Mouse (Mus musculus) heart, adult 9 months (tissue): ENCODE measurements at regions not wholly inside any gene's neighbourhood (a gene's known extent, or its start where the extent isn't known, plus 50 kb on each side); places are given as distances from the start of the nearest gene placed in this dataset.

ENCODE experiments used
- DNase-seq, 2 experiments: peaks; one replicate each; pipeline ENCODE4 v3.0.0; 2022; ENCODE audit warnings: low spot score in 2 of 2

DNA sequence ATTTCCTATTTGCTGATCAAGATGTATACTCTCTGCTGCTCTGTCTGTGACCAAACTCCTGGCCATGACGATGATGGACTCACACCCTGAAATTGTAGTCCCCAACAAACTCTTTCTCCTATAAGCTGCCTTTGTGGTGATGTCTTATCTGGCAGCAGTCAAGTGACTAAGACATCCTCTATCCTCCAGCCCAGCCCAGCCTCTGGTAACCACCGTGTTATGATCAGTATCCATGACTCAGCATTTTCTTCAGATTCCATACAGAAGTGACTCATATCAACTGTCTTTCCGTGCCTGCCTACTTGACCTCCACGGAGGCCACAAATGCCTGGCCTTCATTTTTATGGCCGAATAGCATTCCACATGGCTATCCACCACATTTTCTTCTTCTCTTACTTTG lies 124.5 kb upstream of the Sox2 start:
- DNase-seq: no peak

DNA sequence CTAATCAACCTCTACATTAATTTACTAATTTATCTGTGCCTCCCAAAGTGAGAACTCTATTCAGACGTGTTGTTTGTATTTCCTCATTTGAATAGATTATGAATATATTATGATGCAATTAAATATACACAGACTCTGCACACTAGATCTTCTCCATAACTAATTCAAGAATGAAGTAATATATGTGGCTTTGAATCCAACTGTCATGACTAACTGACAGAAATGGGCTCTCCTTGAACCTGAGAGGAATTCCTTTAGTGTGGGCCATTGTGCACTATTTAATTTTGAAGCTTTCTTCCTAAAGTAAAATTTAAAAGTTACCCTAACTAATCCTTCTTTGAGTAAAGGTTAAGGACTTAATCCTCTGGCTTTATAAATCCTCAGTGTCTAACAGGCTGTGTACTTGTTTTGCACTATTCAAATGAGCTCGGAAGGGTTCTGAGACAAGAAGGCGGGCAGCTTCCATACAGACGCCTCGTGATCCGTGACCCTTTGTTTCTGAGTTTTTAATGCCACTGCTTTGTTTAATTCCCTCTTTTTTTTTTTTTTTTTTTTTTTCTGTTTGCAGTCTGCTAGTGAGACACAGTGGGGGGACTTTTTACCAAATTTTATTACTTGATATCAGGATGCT lies 128.0 kb upstream of the Sox2 start:
- DNase-seq: no peak

DNA sequence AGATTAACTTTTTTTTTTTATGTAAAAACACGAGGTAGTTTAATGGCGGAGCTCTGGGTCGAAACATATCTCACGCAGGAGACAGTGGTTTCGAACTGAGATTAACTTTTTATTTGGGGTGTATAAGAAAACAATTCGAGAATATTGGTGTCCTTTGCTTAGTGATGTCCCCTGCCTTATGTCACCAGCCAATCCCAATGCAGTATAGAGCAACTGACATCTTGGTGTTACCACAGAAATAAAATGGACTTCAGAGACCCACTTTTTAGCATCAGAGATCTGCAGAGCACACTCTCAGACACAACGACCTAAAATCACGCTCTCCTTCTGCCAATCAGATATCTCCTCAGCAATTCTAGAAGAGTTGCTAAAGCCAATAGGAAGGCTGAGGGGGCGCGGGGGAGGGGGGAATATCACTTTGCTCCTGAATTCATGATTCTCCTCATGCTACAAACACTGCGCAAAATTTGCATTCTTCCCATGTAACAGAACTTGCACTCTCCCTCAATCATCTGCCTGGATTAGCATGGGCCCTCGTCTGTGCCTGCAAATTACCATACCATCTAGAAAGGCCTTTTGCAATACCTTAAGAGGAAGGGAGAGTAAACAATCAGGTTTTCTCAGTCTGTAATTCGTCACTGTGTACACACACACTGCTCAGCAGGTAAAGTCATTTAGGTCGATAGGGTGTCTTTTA lies 128.7 kb upstream of the Sox2 start:
- no peak for DNase-seq

DNA sequence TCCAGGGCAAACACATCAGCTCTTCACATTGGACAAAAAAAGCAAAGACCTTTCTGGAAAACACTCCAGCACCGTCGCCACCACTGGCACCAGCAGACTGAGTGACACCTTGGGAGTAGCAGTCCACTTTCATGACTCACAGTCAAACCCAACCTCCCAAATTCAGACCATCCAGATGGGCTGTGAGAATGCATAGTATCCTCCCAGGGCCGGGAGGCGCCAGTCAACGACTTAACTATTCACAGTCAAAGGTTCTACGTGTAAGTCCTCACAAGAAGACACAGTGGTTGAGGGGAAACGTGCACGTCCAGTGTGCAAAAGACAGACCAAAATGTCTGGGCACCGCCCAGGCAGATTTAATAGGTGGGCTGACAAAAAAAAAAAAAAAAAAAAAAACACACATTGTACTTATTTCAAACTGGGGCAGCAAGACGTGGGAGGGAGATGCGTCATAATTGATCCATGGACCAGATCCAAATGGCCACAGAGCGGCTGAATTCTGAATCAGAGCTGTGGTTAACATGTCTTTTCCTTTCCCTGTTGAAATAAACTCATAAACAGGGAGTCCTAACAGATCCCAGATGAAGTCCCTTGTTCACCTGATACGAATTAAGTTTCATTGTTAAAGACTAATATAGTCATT lies 137.6 kb upstream of the Sox2 start:
- DNase-seq: no peak

DNA sequence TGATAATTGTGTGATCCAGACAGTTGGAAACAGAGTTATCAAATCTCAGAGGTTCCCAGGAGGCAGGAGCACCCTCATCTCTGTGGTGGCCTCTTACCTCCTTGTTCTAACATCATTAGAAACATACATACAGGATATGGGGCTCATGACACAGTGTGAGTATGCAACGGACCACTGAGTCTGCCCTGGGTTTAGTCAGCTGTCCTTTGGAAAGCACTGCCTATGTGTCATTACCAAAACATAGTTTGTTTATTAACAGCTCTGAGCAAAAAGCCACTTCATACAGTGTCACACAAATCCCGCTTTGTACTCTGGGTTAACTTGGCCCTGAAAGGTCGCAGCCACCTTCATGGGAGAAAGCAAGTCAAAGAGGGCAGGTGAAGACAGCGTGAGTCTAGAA lies 139.5 kb upstream of the Sox2 start:
- DNase-seq: no peak

DNA sequence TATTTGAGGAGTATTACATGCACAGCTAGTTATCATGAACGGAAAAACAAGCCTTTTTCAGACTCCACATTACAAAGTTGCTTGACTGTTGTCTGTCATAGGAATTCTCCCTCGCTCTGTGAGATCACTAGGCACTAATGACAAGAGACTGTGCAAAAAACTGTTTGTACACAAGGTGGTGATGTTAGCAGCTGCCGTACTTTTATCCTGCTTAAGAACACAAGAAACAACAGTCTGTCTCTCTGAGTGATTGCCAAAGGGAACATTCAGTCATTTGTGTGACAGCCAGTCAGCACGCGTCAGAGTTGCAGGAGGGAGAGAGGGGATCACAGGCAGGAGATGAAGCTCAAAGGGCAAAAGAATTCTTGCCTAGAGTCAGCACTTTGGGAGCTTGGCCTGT lies 141.0 kb upstream of the Sox2 start:
- no peak for DNase-seq

DNA sequence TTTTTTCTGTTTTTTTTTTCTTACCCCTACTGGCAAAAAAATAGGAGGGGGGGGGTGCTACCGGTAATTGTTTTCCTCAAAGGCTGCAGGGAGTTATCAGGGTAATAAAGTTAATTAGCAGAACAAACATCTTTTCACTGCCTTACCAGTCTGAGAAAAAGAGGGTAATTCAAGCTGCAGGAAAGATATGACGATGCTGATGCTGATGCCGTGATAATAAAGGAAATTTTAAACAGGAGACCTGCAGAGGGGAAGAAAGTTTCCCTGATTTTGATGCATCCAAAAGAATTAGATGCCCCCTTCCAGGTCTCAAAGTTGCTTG lies 145.7 kb upstream of the Sox2 start:
- no peak for DNase-seq

DNA sequence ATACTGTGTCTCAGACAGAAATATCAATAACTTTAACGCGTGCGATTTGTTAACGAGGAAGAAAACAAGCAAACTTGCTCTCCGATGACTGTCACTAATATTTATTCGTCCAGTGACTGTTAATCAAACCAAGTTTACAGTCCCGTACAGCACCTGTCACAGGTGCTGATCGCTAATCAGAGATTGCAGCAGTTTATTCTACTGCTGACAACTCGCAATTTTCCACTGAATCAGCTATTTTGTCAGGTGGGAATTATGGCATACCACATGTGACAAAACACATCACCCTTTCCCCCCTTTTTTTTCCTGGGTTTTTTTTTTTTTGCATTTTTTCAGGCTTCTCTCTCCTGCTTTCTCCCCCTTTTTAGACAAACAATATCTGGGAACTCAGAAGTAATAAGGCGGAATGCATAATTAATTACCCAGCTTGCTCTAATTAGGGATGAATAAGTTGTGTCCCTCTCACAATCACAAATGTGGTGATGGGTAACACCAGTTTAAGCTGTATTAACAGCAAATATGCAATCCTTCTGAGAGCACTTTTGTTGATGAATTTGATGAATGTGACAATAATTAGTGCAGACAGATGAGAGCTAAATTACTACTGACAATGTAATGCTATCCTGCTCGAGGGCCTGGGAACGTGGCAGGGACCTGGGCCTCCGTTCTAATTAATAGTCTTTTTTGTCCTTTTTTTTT lies 146.2 kb upstream of the Sox2 start:
- no peak for DNase-seq

DNA sequence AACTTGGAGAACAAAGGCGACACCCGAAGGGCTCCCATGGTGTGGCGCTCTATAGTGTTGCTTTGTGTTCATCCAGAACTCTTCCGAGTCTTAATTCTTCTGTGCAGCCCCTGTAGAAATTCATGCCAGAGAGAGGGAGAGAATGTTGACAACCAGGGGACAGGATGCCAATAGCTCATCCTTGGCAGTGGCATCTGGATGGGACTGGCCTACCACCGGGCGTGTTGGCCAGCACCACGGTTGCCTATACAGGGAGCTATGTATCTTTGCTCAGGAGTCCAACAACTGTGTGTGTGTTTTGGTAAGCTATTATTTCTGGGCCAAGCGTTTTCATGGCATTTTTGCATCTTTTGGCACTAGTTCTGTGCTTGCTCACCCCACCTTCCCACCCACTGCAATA lies 153.4 kb upstream of the Sox2 start:
- no peak for DNase-seq

DNA sequence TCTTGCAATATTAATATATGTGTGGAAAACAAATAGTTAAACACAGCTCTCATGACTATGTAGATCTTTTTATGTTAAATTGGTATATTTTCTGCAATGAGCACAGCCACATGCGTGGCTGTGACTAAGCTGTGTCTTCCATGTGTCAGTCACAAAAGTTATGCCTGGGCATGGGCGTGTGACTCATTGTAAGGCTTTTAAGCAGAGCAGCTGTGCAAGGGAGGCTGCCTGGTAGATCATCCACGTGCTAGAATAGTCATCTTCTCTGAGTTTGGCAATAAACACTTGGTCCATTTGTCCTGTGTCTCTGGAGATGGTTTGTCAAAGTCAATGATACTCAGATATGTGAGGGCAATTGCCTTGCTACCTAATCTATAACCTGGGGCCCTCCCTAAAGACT lies 154.6 kb upstream of the Sox2 start:
- DNase-seq: no peak

DNA sequence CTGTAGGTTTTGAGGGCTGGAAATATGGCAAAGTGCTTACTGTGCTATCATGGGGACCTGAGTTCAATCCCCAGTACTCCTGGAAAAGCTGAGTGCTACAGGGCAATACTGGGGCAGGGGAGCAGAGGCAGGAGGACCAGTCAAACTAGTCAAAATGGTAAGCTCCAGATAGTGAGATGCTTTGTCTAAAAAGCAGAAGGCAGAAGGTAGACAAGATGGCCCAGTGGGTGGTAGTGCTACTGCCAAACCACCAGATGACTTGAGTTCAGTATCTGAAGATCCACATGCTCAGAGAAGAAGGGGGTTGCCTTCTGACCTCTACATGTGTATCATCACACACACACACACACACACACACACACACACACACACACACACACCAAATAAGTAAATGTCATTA lies 156.3 kb upstream of the Sox2 start:
- no peak for DNase-seq

DNA sequence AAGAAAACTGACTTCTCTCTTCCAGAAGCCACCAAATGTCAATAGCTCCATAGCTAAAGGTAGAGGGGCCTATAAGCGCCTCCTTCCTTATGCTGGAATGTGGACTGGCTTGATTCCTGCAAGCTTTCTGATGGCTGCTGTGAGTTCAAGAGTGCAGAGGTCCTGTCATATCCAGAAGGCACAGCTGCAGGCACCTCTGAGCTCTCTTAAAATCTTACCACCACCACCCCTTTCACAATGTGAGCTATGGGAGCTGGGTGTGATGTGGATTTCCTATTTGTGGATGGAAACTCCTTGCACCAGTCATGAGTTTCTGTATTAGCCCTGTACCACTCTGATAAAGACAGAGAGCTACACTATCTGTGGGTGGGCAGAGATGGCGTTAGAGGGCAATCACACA lies 161.2 kb upstream of the Sox2 start:
- DNase-seq: no peak

DNA sequence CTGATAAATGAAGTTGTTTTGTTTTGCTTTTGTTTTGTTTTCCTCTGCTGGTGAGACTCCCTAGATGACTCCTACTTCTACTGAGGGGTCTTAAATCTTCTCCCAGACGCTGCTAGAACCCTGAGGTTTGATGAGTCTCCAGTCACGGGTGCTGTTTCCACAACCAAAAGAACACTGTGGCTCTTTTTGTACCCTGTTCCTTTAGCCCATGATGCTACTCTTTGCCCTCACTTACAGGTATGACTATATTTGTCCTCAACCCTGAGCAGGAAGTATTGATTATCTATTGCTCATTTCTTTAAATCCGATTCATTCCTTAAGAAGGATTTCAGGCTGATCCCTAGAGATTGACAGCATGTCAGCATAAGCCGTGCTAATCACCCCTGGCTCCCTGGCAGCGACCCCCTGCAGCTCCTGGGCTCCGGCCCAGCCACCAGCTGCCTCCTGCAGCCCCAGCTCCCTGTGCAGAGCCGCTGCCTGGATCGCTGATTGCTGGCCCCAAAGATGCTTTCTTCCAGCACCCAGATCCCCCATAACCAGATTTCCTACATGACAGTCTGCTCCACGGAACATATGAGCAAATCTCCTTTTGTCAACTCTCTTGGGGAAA lies 163.7 kb upstream of the Sox2 start:
- DNase-seq: no peak

DNA sequence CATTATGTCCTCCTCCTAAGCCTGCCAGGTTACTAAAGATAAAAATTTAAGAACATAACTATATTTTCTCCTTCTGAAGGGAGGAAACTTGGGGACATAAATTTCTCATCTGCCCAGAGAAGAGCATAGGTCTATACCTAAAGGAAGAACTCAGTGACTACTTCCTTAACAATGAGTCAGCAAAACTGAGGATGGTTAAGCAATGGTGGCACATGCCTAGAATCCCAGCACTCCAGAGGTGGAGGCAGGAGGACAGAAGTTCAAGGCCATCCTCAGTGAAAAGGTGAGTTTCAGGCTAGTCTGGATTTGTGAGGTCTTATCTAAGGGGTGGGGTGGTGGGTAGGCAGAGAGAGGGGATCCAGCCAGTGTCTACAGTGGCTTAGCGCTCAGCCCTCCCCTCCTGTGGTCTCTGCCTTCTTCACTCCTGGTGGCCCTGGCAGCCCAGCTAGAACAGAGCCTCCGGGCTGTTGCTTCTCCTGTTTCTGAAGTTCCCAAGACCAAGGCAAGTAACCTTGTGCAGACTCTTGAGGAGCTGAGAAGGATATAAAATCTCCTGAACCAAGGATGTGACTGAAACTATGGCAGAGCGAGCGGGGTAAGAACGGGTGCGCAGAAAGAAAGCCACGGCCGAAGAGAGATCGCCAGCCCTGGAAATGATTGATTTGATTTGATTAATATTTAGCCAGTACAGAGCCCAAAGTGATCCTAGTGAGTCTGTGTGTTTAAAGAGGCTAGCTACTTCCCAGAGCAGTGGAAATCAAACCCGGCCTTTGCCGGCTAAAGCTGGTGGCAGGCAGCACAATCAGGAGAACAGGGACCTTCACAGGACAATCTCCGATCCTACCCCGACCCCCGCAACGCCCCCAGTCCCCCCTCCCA lies 164.6 kb upstream of the Sox2 start:
- no peak for DNase-seq

DNA sequence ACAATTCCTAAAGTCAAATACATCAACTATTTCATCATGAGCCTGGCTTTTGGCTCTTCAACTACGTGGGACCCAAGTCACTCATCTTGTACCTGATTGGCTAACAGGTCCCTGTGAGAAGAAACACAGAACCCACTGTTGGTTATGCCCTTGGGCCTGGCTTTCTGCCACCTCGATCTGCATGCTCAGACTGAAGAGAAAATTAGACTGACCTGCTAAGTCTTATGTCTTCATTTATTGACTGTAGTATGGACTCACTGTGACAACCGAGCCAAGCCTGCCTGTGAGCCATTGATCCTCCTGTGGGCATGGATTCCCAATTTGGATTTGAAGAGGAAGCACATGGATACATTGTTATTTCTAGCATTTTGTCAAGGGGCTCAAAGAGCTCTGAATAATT lies 166.3 kb upstream of the Sox2 start:
- DNase-seq: no peak

DNA sequence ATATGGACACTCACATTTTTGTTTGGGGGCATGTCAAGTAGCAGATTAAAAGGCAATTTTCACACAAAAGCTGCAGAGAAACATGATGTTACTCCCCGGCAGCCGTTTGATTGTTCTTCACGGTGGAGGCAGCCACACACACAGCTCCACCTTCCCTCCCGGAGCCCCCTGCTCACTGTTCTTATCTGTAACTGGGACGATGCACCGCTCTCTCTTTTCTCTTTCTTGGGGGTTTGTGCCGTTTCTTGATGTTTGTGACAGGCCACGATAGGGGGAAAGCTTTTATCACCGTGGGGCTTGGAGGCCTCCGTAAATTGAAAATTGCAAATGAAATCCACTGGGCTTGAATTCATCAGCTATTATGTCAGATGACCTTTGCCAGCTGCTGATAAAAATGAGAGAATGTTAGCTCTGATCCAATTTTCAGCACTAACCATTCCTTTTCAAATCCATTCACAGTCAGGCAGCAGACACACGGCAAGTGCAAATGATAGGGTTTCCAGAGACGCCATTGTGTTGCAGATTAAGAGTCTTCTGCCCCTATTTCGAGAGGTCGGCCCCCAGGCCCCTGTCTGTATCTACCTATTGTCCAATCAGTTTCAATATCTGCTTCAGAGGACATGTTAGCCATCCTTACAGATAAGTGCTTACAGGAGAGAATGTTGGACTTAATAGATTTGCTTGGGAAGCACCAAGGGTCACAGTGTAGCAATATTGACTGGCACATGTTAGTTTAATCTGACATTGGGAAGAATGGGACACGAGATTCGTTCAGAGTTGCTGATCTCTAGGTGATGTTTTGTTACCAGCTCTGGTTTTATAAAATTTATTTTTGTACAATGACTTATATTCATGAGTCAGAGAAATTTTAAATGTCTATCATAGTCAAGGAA lies 168.1 kb upstream of the Sox2 start:
- DNase-seq: no peak

DNA sequence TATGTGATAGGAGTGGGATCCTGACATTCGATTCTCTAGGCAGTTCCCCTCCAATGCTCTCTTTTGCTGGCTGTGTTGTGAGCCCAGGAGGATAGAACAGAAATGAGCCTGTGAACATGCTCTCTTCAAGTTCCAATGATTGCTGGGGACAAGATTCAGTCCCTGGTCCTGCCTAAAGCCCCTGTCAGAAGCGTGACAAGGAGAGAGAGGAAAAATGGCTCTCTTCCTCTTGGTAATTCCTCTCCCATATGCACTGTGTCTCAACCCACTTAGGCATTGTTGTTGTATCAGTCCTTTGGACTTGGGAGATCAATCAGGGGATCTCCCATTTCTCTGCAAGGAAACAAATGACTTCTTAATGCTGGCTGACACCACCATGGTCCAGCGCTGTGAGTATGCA lies 168.9 kb upstream of the Sox2 start:
- DNase-seq: no peak

DNA sequence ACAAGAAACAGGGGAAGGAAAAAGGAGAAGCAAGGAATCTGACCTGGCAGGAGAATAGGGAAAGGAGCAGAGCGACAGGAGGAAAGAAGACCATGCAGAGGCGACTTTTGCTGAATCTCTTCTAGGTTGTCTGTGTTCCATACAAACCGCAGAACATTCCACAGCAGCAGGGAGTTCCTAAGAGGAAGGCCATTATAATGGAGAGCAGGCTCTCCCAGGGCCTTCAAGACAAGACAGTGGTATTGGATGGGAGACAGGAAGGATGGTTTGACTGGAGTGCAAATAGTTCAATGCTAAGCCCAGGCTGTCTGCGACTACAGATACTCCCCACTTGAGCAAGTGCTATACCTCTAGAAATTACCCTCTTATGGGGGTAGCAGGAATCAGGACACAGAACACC lies 176.1 kb upstream of the Sox2 start:
- DNase-seq: no peak

DNA sequence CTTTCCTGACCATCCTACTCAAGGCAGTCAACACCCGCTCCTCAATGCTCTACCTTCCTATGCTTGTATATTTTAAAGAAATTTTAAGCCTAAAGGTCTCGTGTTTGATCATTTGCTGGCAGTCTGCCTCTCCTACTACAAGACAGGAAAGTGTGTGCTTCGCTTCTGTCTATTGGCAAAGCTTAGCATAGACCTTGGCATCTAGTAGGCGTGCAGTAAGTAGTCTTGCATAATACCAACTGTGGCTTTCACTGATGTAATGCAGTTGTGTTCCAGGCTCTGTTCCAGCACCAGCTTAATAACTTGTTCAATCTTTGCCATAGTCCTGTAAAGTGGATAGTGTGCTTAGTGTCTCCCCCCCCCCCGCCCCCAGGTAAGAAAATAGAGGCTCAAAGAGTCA lies 179.5 kb upstream of the Sox2 start:
- no peak for DNase-seq

DNA sequence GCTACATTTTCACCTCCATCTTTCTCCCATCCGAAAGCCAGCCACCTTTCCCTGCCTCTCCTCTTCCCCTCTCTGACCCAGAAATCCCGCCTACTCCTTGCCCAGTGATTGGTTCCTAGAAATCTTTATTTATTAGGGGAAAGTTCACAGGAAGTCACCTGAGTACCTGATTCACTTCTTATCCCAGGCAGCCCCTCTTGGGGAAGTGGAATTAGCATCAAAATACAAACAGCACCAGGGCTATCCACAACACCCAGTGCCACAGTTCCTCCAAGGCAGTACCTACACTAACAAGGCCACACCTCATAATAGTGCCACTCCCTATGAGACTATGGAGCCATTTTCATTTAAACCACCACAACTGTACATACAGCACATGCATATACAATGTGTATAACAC lies 180.3 kb upstream of the Sox2 start:
- no peak for DNase-seq

DNA sequence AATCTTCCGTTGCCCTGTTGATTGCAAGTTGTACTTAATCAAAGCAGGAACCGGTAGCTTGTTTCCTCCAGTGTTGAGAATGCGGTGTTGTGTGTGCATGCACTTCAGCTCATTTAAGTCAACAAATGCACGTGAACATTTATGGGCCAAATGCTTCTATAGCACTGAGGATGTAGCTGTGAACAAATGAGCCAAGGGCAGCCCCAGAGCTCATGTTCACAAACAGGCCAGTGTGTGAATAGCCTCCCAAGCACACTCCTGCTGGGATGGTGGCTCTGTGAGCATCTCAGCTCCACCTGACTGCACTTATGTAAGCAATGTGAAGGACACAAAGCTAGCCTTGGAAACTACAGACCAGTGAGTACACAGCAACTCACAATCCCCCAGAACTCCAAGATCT lies 183.9 kb upstream of the Sox2 start:
- no peak for DNase-seq
